Mouse (Mus musculus) E14TG2a.4 (cell line): ENCODE results near the gene Htt.
"Not testable (repeated sequence)": the region's sequence is repeated elsewhere in the genome, so short reads cannot be mapped to it uniquely, and the experiment has no call there.

Source experiments
- H3K27me3 ChIP-seq: 2 replicates; pipeline ENCODE4 v1.6.1; 2014; ENCODE audit warnings: low read length, control low read depth; ENCODE audit not compliant: insufficient read depth
- H3K36me3 ChIP-seq: 2 replicates; pipeline ENCODE4 v1.6.1; 2014; ENCODE audit warnings: low read length, control low read depth; ENCODE audit not compliant: insufficient read depth
- H3K4me1 ChIP-seq: replicated peaks from 2 replicates; pipeline ENCODE4 v1.6.1; 2014; ENCODE audit warnings: low read depth, low read length, control low read depth
- H3K4me3 ChIP-seq: replicated peaks from 2 replicates; pipeline ENCODE4 v1.5.1; 2014; ENCODE audit warnings: mild to moderate bottlenecking, low read length
- H3K9me3 ChIP-seq: 2 replicates; pipeline ENCODE4 v1.6.1; 2014; ENCODE audit warnings: low read length, control low read depth
- CTCF ChIP-seq: conservative IDR thresholded peaks from 2 replicates; pipeline ENCODE4 v1.5.1; 2014; ENCODE audit warnings: low read length
- NANOG ChIP-seq: IDR thresholded peaks from 2 replicates; pipeline ENCODE4 v1.6.1; 2014; ENCODE audit warnings: borderline replicate concordance, low read length, mixed read lengths
- POU5F1 ChIP-seq: IDR thresholded peaks from 2 replicates; pipeline ENCODE4 v1.6.1; 2014; ENCODE audit warnings: low read length, borderline replicate concordance

The Htt gene

GRCm38 (mm10) chr5:34761509-34761908, at the start of gene Htt:
Htt (plus strand) TSS chr5:34761740.
- peaks cover 19% of the 10 kb centered on the region for H3K4me1 ChIP-seq
- H3K27me3 ChIP-seq = peaks cover 11% of the 10 kb centered on the region
- H3K36me3 ChIP-seq = no peaks in the 10 kb centered on the region
- H3K9me3 ChIP-seq = no peaks in the 10 kb centered on the region
- peak within 1 kb of the TSS; percentile 96 for H3K4me3 ChIP-seq
- no peak for TF ChIP-seq POU5F1
- no peak for TF ChIP-seq NANOG
- TF ChIP-seq CTCF = no peak

GRCm38 (mm10) chr5:34714371-34714770, 47.2 kb upstream of the Htt start:
- H3K27me3 ChIP-seq, H3K4me3 ChIP-seq, H3K9me3 ChIP-seq, H3K36me3 ChIP-seq: not testable (repeated sequence)
- H3K4me1 ChIP-seq = peaks cover 12% of the 10 kb centered on the region

- H3K36me3 ChIP-seq = no peaks in the 10 kb centered on the region
- TF ChIP-seq POU5F1 (no peak), NANOG (no peak), CTCF (no peak)
- H3K4me3 ChIP-seq = no peak overlapping the region
- peaks cover 4% of the 10 kb centered on the region; the same call in 1 of the 2 replicates for H3K27me3 ChIP-seq
- no peaks in the 10 kb centered on the region for H3K9me3 ChIP-seq
- H3K4me1 ChIP-seq = peaks cover 12% of the 10 kb centered on the region
Observed at GRCm38 (mm10) chr5:34714816-34715215, 46.7 kb upstream of the Htt start.

GRCm38 (mm10) chr5:34729141-34729540, 32.4 kb upstream of the Htt start:
- H3K4me1 ChIP-seq = no peaks in the 10 kb centered on the region
- no peaks in the 10 kb centered on the region for H3K27me3 ChIP-seq
- no peak overlapping the region for H3K4me3 ChIP-seq
- TF ChIP-seq POU5F1 (no peak), NANOG (no peak), CTCF (no peak)
- H3K36me3 ChIP-seq = no peaks in the 10 kb centered on the region
- peaks cover 7% of the 10 kb centered on the region; the same call in 1 of the 2 replicates for H3K9me3 ChIP-seq

- H3K4me1 ChIP-seq = no peaks in the 10 kb centered on the region
- no peaks in the 10 kb centered on the region for H3K36me3 ChIP-seq
- H3K9me3 ChIP-seq = peaks cover 7% of the 10 kb centered on the region; the same call in 1 of the 2 replicates
- H3K4me3 ChIP-seq = no peak overlapping the region
- TF ChIP-seq NANOG = no peak
- H3K27me3 ChIP-seq = no peaks in the 10 kb centered on the region
Observed at GRCm38 (mm10) chr5:34730255-34730654, 31.3 kb upstream of the Htt start.

GRCm38 (mm10) chr5:34751477-34751876, 10.1 kb upstream of the Htt start:
- Histone ChIP-seq H3K36me3 (no peaks in the 10 kb centered on the region), H3K27me3 (no peaks in the 10 kb centered on the region), H3K9me3 (0 out of 2 replicates have a peak, but pooled peaks cover 3% of the 10 kb centered on the region), H3K4me3 (no peak overlapping the region), H3K4me1 (no peaks in the 10 kb centered on the region)
- TF ChIP-seq NANOG (no peak), CTCF (peak; percentile 11; the same call in 1 of the 2 replicates)

- H3K4me3 ChIP-seq = no peak overlapping the region
- peaks cover 11% of the 10 kb centered on the region for H3K27me3 ChIP-seq
- H3K4me1 ChIP-seq = peaks cover 19% of the 10 kb centered on the region
- no peaks in the 10 kb centered on the region for H3K36me3 ChIP-seq
- no peaks in the 10 kb centered on the region for H3K9me3 ChIP-seq
- no peak for TF ChIP-seq CTCF
- no peak for TF ChIP-seq POU5F1
- no peak for TF ChIP-seq NANOG
Observed at GRCm38 (mm10) chr5:34758762-34759161, 2.8 kb upstream of the Htt start.

- H3K4me1 ChIP-seq = peaks cover 19% of the 10 kb centered on the region
- H3K36me3 ChIP-seq = no peaks in the 10 kb centered on the region
- H3K4me3 ChIP-seq = peak overlapping the region; percentile 96
- no peaks in the 10 kb centered on the region for H3K9me3 ChIP-seq
- H3K27me3 ChIP-seq = peaks cover 11% of the 10 kb centered on the region
- TF ChIP-seq POU5F1 (no peak), CTCF (no peak), NANOG (no peak)
Observed at GRCm38 (mm10) chr5:34760850-34761508, 561 bp upstream of the Htt start.

GRCm38 (mm10) chr5:34761934-34762611, 533 bp downstream of the Htt start:
- TF ChIP-seq CTCF = no peak
- TF ChIP-seq NANOG = no peak
- no peak for TF ChIP-seq POU5F1
- Histone ChIP-seq H3K4me3 (peak overlapping the region; percentile 96), H3K4me1 (peaks cover 19% of the 10 kb centered on the region), H3K36me3 (no peaks in the 10 kb centered on the region), H3K27me3 (peaks cover 11% of the 10 kb centered on the region), H3K9me3 (no peaks in the 10 kb centered on the region)
